Mouse (Mus musculus): ENCODE results near the gene Btbd35f24.
"Not testable (repeated sequence)": the region's sequence is repeated elsewhere in the genome, so short reads cannot be mapped to it uniquely, and the experiment has no call there.

The Btbd35f24 gene

DNA sequence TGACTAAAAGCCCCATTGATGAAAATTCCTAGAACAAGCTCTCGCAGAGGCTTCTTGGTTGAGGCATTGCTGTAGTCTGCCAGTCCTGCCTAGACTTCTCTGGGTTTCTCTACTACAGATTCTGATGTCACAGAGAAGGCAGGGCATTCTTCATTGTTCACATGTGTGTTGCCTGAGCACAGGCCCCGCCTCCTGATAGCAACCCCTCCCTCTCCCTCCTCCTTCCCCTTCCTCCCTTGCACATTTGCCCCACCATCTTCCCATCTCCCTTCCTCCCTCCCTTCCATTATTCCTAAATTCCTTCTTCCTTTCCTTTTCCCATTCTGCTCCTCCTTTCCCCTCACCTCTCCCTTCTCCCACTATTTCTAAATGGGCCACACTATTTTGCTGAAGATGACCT, at the start of gene Btbd35f24:
Gene Btbd35f24, minus strand, starts transcription at position 101 of the 400 bp plus-strand sequence.
- DNase-seq: not testable (repeated sequence)
